Mouse (Mus musculus) liver, embryonic 12.5 days (tissue): ENCODE measurements around the gene Eif3k. TPM values are rescaled to one million over a fixed set of nuclear protein-coding genes. Genes with fewer than 3 reads are reported as not detected.

Experiments used
- ATAC-seq: fragments of 200-750 bp; cut with Nextera tagmentation; 2 replicates; pipeline ENCODE4 v1.8.0; 2017; ENCODE audit warnings: moderate number of reproducible peaks, mild to moderate bottlenecking, moderate library complexity
- H3K27ac ChIP-seq: fragments of 300-500 bp; sonication (generic); 2 replicates; pipeline ENCODE4 v1.5.1; 2016; ENCODE audit warnings: mild to moderate bottlenecking
- H3K27me3 ChIP-seq: fragments of 300-500 bp; sonication (generic); replicated peaks from 2 replicates; pipeline ENCODE4 v1.6.1; 2016; ENCODE audit warnings: mild to moderate bottlenecking, moderate library complexity
- H3K36me3 ChIP-seq: fragments of 300-500 bp; sonication (generic); 2 replicates; pipeline ENCODE4 v1.6.1; 2016; ENCODE audit warnings: mild to moderate bottlenecking, moderate library complexity
- H3K4me1 ChIP-seq: fragments of 300-500 bp; sonication (generic); 2 replicates; pipeline ENCODE4 v1.6.1; 2016
- H3K4me2 ChIP-seq: fragments of 300-500 bp; sonication (generic); 2 replicates; pipeline ENCODE4 v1.6.1; 2016; ENCODE audit warnings: mild to moderate bottlenecking, moderate library complexity
- H3K4me3 ChIP-seq: fragments of 300-500 bp; sonication (generic); 2 replicates; pipeline ENCODE4 v1.5.1; 2016; ENCODE audit warnings: mild to moderate bottlenecking, moderate library complexity
- H3K9ac ChIP-seq: fragments of 300-500 bp; sonication (generic); 2 replicates; pipeline ENCODE4 v1.6.1; 2016; ENCODE audit warnings: mild to moderate bottlenecking, moderate library complexity
- H3K9me3 ChIP-seq: fragments of 300-500 bp; sonication (generic); replicated peaks from 2 replicates; pipeline ENCODE4 v1.6.1; 2016; ENCODE audit warnings: mild to moderate bottlenecking, moderate library complexity
- WGBS: fragments of 180-500 bp; shearing (Covaris S2); methylation state at CpG from one replicate; pipeline ENCODE4 v1.1.7; 2016; ENCODE audit not compliant: insufficient replicate concordance; 5-methylcytosine and 5-hydroxymethylcytosine counted together
- polyA plus RNA-seq: library from polyadenylated mRNA; unstranded; fragments of >200 nt; fragmentation: Nextera tagmentation; extraction: Ambion mirVana; gene quantifications from 2 replicates; pipeline ENCODE4 v1.2.1, GENCODE M21; 2016

Eif3k gene
- polyA plus RNA-seq, 1 experiment from 2014 or later, result 336 TPM

DNA sequence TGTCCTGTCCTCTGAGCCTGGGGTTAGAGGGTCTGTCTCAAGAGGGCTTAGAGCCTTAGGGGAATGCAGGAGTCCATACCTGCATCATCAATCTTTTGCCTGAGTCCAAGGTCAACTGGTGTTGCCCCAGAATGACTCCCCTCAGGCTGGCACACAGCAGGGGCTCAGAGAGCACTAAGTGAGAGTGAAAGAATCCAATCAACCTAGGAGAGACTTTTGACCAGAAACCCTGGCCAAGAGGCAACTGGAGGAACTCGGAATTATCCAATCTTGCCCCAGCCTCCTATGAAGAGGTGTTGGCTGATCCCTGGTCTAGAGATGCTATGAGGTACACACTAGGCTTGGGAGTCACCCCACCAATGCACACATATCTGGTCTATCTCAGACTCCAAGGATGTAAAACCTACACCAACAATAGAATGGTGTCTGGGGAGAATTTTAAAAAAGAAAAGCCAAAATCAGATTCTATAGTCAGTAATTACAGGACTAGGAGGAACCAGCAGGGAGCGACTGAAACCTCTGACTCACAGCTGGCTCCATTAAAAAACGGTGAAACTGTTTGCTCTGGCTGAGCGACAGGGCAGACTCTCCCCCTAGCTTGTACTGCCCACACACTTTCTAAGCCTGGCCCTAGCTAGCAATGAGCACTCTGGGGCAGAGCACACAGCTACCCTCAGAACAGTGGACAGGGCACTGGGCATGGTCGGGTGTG lies 51.2 kb downstream of the Eif3k start:
- no peaks in the 10 kb centered on the region for H3K9me3 ChIP-seq
- H3K36me3 ChIP-seq, result peaks cover 43% of the 10 kb centered on the region
- H3K9ac ChIP-seq, result no peak overlapping the region
- H3K4me2 ChIP-seq, result no peak overlapping the region
- no peak overlapping the region for H3K27ac ChIP-seq
- 63% methylated on average over 5 of the region's 5 CpGs for WGBS
- peaks cover 90% of the 10 kb centered on the region for H3K4me1 ChIP-seq
- no peak overlapping the region for H3K4me3 ChIP-seq
- no peaks in the 10 kb centered on the region for H3K27me3 ChIP-seq
- ATAC-seq, result no peak

DNA sequence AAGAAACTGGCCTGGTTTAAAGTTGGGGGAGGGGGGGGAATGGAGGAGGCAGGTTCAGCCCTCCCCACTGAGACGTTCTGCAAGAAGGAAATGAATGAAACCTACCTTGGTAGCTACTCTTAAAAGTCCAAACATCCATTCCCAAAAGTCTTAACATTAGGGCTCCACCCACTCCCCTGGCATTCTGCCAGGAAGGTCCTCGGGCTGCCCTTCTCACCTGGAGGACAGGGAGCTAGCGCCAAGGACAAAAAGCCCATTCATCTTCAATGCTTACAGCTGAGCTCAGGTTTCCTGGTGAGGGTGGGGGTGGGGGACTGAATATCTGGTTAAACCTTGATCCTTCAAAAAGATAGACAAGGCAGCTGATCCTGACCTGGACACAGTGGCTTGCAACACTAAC lies 52.3 kb downstream of the Eif3k start:
- H3K9ac ChIP-seq, result 0 out of 2 replicates have a peak overlapping the region, but pooled peaks have one; percentile 14
- 78% methylated on average over 3 of the region's 3 CpGs for WGBS

DNA sequence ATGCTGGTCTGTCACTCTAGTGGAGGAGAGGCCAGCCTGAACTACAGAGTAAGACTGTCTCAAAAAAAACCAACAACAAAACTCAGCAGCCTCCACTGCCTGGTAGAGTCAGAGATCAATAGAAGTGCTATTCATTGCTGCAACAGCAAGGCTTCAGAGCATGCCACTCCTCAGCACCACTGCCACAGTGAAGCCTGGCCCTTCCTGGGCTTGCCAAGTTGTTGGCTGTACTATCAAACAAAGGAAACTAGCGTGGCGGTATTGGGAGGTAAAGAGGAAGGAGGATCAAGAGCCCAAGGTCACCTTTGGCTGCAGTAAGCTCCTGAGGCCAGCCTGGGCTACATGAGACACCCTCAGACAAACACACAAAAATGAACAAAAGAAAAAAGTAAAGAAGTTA lies 55.5 kb downstream of the Eif3k start:
- WGBS, result 57% methylated on average over 2 of the region's 2 CpGs
- H3K27ac ChIP-seq, result peak overlapping the region; percentile 73
- no peaks in the 10 kb centered on the region for H3K9me3 ChIP-seq
- H3K4me1 ChIP-seq, result peaks cover 96% of the 10 kb centered on the region
- no peak overlapping the region for H3K4me2 ChIP-seq
- peaks cover 53% of the 10 kb centered on the region for H3K36me3 ChIP-seq
- no peak for ATAC-seq
- H3K27me3 ChIP-seq, result no peaks in the 10 kb centered on the region
- H3K9ac ChIP-seq, result peak overlapping the region; percentile 24; the same call in 1 of the 2 replicates
- no peak overlapping the region for H3K4me3 ChIP-seq

More for the DNA sequence above, 52.3 kb downstream of the Eif3k start:
- H3K4me2 ChIP-seq, result no peak overlapping the region
- no peak for ATAC-seq
- H3K36me3 ChIP-seq, result peaks cover 44% of the 10 kb centered on the region
- H3K4me3 ChIP-seq, result no peak overlapping the region
- no peaks in the 10 kb centered on the region for H3K27me3 ChIP-seq
- H3K4me1 ChIP-seq, result peaks cover 91% of the 10 kb centered on the region
- no peak overlapping the region for H3K27ac ChIP-seq
- H3K9me3 ChIP-seq, result no peaks in the 10 kb centered on the region

DNA sequence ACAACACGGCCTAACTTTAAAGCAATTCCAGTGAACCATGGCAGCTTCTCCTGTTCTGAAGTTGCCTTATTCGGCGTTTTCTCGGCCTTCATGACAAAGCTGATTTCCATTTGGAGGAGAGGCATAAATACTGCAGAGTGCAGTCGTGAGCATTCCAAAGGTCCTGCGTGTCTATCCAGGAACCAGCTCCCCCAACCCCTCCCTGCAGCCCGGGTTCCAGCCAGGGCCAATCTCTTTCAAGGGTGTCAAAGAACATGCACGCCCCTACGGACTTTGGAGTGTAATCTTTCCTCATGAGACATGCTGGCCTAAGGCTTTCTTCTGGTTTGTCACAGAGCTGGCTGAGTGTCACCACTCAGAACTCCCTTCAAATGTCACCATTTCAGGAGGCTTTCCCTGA lies 56.3 kb downstream of the Eif3k start:
- Histone ChIP-seq H3K4me1 (peaks cover 96% of the 10 kb centered on the region), H3K9ac (peak overlapping the region; percentile 24; the same call in 1 of the 2 replicates), H3K36me3 (peaks cover 62% of the 10 kb centered on the region), H3K27me3 (no peaks in the 10 kb centered on the region), H3K4me3 (no peak overlapping the region), H3K4me2 (peak overlapping the region; percentile 10), H3K9me3 (no peaks in the 10 kb centered on the region), H3K27ac (peak overlapping the region; percentile 73)
- ATAC-seq, result peak; percentile 40; the same call in 1 of the 2 replicates
- 60% methylated on average over 9 of the region's 9 CpGs for WGBS

DNA sequence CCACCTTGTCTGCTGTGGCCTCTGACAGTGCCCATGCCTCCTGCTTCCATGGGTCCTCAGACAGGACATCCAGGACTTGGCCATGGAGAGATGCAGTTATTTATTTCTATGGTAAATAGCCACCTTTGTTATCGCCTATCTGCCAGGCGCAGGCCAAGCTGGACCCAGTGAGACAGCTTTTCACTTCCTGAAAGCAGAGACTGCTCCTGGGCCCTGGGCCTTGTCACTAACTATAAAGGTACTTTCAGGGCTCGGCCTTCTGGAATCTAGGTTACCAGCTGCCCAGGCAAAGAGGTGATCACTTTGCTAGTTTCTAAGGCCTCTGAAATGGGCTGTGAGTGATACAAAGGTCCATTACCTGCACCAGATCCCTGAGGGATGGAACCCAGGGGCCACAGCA lies 56.9 kb downstream of the Eif3k start:
- ATAC-seq, result no peak; the same call in 1 of the 2 replicates
- Histone ChIP-seq H3K36me3 (peaks cover 61% of the 10 kb centered on the region), H3K9me3 (no peaks in the 10 kb centered on the region), H3K27ac (peak overlapping the region; percentile 73), H3K9ac (no peak overlapping the region), H3K4me2 (peak overlapping the region; percentile 10), H3K4me3 (no peak overlapping the region), H3K27me3 (no peaks in the 10 kb centered on the region), H3K4me1 (peaks cover 96% of the 10 kb centered on the region)
- 57% methylated on average over 3 of the region's 3 CpGs for WGBS

DNA sequence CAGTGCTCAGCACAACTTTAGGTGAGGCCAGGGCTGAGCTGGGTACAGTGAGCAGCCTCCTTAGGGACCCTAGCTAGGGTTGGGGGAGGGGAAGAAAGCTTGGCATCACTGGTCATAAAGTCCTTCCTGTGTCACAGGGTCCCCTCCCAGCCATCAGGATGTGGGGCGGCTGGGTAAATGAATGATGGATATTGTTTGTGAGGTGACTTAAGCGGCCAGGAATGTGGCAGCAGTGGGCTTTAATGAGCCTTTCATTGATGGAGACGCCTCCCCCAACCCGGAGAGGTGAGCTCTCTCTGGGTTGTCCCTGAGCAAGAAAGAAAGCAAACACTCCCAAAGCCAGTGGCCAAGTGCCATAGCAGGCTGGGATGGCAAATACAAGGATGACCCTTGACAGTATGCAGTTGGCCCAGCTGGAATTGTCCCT lies 57.8 kb downstream of the Eif3k start:
- no peak for ATAC-seq
- 42% methylated on average over 4 of the region's 4 CpGs for WGBS
- no peak overlapping the region for H3K4me2 ChIP-seq

DNA sequence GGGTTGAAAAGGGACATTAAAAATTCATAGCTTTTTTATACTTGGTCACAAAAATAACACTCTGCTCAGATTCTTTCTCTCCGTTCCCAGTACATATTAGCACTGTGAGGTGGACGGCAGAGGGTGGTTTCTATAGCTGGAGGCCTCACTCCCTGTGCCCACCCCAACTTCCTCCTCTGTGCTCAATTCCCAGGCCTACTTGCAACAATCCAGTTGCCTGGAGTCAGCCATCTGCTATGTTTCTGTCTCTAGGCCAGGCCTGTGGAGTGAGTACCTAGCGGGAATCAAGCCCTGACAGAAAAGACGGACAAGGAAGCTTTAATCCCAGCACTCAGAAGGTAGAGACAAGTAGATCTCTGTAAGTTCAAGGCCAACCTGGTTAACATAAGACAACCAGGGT lies 59.1 kb downstream of the Eif3k start:
- Histone ChIP-seq H3K4me1 (peaks cover 98% of the 10 kb centered on the region), H3K36me3 (peaks cover 71% of the 10 kb centered on the region), H3K9me3 (no peaks in the 10 kb centered on the region), H3K4me3 (no peak overlapping the region), H3K27ac (peak overlapping the region; percentile 6; the same call in 1 of the 2 replicates), H3K9ac (no peak overlapping the region), H3K4me2 (no peak overlapping the region), H3K27me3 (no peaks in the 10 kb centered on the region)
- no peak for ATAC-seq
- WGBS, result 77% methylated on average over 4 of the region's 4 CpGs

More for the DNA sequence above, 57.8 kb downstream of the Eif3k start:
- H3K9me3 ChIP-seq, result no peaks in the 10 kb centered on the region
- no peak overlapping the region for H3K4me3 ChIP-seq
- peaks cover 64% of the 10 kb centered on the region for H3K36me3 ChIP-seq
- H3K9ac ChIP-seq, result no peak overlapping the region
- no peaks in the 10 kb centered on the region for H3K27me3 ChIP-seq
- H3K27ac ChIP-seq, result peak overlapping the region; percentile 73
- peaks cover 96% of the 10 kb centered on the region for H3K4me1 ChIP-seq

DNA sequence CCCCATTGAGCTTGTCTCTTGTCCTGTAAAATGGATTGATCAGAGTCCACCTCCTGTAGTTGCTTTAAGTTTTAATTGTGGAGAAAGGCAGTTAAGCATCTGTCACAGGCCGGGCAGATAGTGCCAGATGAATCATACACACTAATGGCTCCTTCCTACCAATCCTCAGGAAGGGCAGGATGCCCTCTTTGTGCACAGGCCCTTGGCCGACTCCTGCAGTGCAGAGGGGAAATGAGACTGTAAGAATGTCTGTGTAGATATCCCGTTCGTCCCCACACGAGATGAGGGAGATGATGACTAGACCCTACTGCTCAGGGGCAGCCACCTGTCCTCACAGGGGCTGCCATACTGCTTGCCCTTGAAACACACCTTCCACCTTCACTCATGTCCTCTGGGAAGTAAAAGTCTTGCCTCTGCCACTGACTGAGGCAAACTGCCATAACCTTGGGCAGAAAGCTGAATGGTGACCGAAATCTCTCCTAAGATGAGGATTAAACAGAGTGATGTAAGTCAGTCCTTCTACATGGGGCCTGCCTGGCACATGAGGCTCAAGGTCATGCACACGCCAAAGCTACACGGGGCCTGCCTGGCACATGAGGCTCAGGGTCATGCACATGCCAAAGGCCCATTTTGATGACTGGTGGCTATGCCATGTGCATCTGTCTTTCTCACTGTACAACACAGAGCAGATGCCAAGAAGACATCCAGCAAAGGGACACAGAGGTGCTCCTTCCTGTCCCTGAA lies 59.8 kb downstream of the Eif3k start:
- Histone ChIP-seq H3K4me1 (peaks cover 100% of the 10 kb centered on the region), H3K27me3 (no peaks in the 10 kb centered on the region), H3K4me2 (no peak overlapping the region), H3K9me3 (no peaks in the 10 kb centered on the region), H3K27ac (peak overlapping the region; percentile 65), H3K36me3 (peaks cover 78% of the 10 kb centered on the region), H3K4me3 (no peak overlapping the region), H3K9ac (no peak overlapping the region)
- 70% methylated on average over 8 of the region's 8 CpGs for WGBS
- no peak for ATAC-seq

Other genes starting within 250 kb of the Eif3k start
- 122 and 123 TPM in 2 replicates for gene Mrps12, start 240.0 kb downstream of the Eif3k start, polyA plus RNA-seq
- gene Sars2, start 239.9 kb downstream of the Eif3k start, polyA plus RNA-seq, result 20.4 and 22.3 TPM in 2 replicates
- not detected in 2 replicates for gene Ccer2, start 225.7 kb downstream of the Eif3k start, polyA plus RNA-seq
- 28.5 and 29.0 TPM in 2 replicates for gene Sirt2, start 215.1 kb downstream of the Eif3k start, polyA plus RNA-seq
- 41.6 and 43.1 TPM in 2 replicates for gene Nfkbib, start 214.4 kb downstream of the Eif3k start, polyA plus RNA-seq
- 14.5 and 16.1 TPM in 2 replicates for gene Rinl, start 192.9 kb downstream of the Eif3k start, polyA plus RNA-seq
- 186 and 188 TPM in 2 replicates for gene Hnrnpl, start 173.3 kb downstream of the Eif3k start, polyA plus RNA-seq
- 72.3 and 73.6 TPM in 2 replicates for gene Ech1, start 156.6 kb downstream of the Eif3k start, polyA plus RNA-seq
- 2.7 and 3.6 TPM in 2 replicates for gene Lgals4, start 148.0 kb downstream of the Eif3k start, polyA plus RNA-seq
- gene Lgals7, start 118.0 kb downstream of the Eif3k start, polyA plus RNA-seq, result 0.25 TPM in 1 of 2 replicates, not detected in the other
- 0.12 and 0.13 TPM in 2 replicates for gene Capn12, start 100.4 kb downstream of the Eif3k start, polyA plus RNA-seq
- gene Actn4, start 19.5 kb downstream of the Eif3k start, polyA plus RNA-seq, result 165 and 166 TPM in 2 replicates
- 33.3 and 35.0 TPM in 2 replicates for gene Map4k1, start 186 bp upstream of the Eif3k start, polyA plus RNA-seq
- 0.33 and 0.38 TPM in 2 replicates for gene Ryr1, start 143.3 kb upstream of the Eif3k start, polyA plus RNA-seq
- gene Rasgrp4, start 153.0 kb upstream of the Eif3k start, polyA plus RNA-seq, result 0.38 and 0.79 TPM in 2 replicates
- 12.4 and 12.5 TPM in 2 replicates for gene Fam98c, start 174.4 kb upstream of the Eif3k start, polyA plus RNA-seq
- 0.07 and 0.26 TPM in 2 replicates for gene Ggn, start 188.3 kb upstream of the Eif3k start, polyA plus RNA-seq
- gene Spred3, start 188.5 kb upstream of the Eif3k start, polyA plus RNA-seq, result 0.72 TPM in 2 replicates
- gene Psmd8, start 198.8 kb upstream of the Eif3k start, polyA plus RNA-seq, result 170 and 180 TPM in 2 replicates
- 0.26 and 0.48 TPM in 2 replicates for gene Catsperg1, start 232.2 kb upstream of the Eif3k start, polyA plus RNA-seq